Mouse (Mus musculus) hindbrain, embryonic 14.5 days (tissue): ENCODE results near the gene Mindy4. TPM values are rescaled to one million over a fixed set of nuclear protein-coding genes. Genes with fewer than 3 reads are reported as not detected.

Source experiments
- ATAC-seq: fragments of 200-750 bp; cut with Nextera tagmentation; 2 replicates; pipeline ENCODE4 v1.8.0; 2017; ENCODE audit warnings: moderate number of reproducible peaks, mild to moderate bottlenecking, moderate TSS enrichment, moderate library complexity; ENCODE audit not compliant: low FRiP score
- DNase-seq: peaks from one replicate; pipeline ENCODE4 v3.0.0-alpha.2; 2015; ENCODE audit warnings: low spot score
- H3K27ac ChIP-seq: fragments of 300-500 bp; sonication (generic); 2 replicates; pipeline ENCODE4 v1.5.1; 2014; ENCODE audit warnings: mild to moderate bottlenecking, moderate library complexity
- H3K27me3 ChIP-seq: fragments of 300-500 bp; sonication (generic); 2 replicates; pipeline ENCODE4 v1.6.1; 2014; ENCODE audit warnings: mild to moderate bottlenecking, low read length, mixed read lengths; ENCODE audit not compliant: control insufficient read depth, insufficient read depth
- H3K36me3 ChIP-seq: fragments of 300-500 bp; sonication (generic); replicated peaks from 2 replicates; pipeline ENCODE4 v1.6.1; 2014; ENCODE audit not compliant: control insufficient read depth, insufficient read depth
- H3K4me1 ChIP-seq: fragments of 300-500 bp; sonication (generic); replicated peaks from 2 replicates; pipeline ENCODE4 v1.6.1; 2014; ENCODE audit warnings: antibody characterized with exemption, low read length, mixed read lengths; ENCODE audit not compliant: control insufficient read depth, insufficient read depth
- H3K4me2 ChIP-seq: fragments of 300-500 bp; sonication (generic); replicated peaks from 2 replicates; pipeline ENCODE4 v1.6.1; 2014; ENCODE audit warnings: mild to moderate bottlenecking, moderate library complexity
- H3K4me3 ChIP-seq: fragments of 300-500 bp; sonication (generic); replicated peaks from 2 replicates; pipeline ENCODE4 v1.5.1; 2014; ENCODE audit warnings: mild to moderate bottlenecking, low read length
- H3K9ac ChIP-seq: fragments of 300-500 bp; sonication (generic); 2 replicates; pipeline ENCODE4 v1.6.1; 2014
- H3K9me3 ChIP-seq: fragments of 300-500 bp; sonication (generic); 2 replicates; pipeline ENCODE4 v1.6.1; 2016; ENCODE audit warnings: low read length; ENCODE audit not compliant: control insufficient read depth
- WGBS: fragments of 180-500 bp; shearing (Covaris S2); extraction: QIAGEN DNeasy Blood & Tissue Kit; methylation state at CpG from one replicate; pipeline ENCODE4 v1.1.7; 2014; 5-methylcytosine and 5-hydroxymethylcytosine counted together
- polyA plus RNA-seq: library from polyadenylated mRNA; unstranded; fragments of >200 nt; fragmentation: Nextera tagmentation; extraction: Ambion mirVana; gene quantifications from 2 replicates; pipeline ENCODE4 v1.2.1, GENCODE M21; 2014

Gene Mindy4
- polyA plus RNA-seq, 1 experiment from 2014 or later: 14.2 TPM

DNA sequence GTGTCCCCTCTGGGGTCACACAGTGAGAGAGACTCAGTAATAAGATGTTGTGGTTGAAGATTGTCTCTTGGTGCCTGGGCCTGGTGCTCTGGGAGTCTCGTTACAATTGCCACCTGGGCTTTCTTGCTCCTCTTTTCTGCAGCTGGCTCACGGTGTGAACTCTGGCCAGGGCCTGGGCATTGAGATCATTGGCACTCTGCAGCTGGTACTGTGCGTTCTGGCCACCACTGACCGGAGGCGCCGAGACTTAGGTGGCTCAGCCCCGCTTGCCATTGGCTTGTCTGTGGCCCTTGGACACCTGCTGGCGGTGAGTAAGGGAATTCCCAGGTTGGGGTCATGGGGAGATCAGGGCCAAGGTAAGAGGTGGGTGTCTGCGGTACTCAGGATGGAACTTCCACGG, 142.1 kb downstream of the Mindy4 start:
- no peak overlapping the region for H3K27ac ChIP-seq
- H3K9ac ChIP-seq: no peak overlapping the region
- no peak overlapping the region for H3K4me2 ChIP-seq
- 0 out of 2 replicates have a peak, but pooled peaks cover 3% of the 10 kb centered on the region for H3K4me1 ChIP-seq
- ATAC-seq (no peak), DNase-seq (no peak)
- no peak overlapping the region for H3K4me3 ChIP-seq
- no peaks in the 10 kb centered on the region for H3K36me3 ChIP-seq
- H3K27me3 ChIP-seq: no peaks in the 10 kb centered on the region
- H3K9me3 ChIP-seq: 0 out of 2 replicates have a peak, but pooled peaks cover 6% of the 10 kb centered on the region
- 90% methylated on average over 10 of the region's 10 CpGs for WGBS

GRCm38 (mm10) chr6:55346491-55346890, 143.3 kb downstream of the Mindy4 start:
- DNase-seq: no peak
- Histone ChIP-seq H3K27me3 (no peaks in the 10 kb centered on the region), H3K36me3 (no peaks in the 10 kb centered on the region), H3K9me3 (0 out of 2 replicates have a peak, but pooled peaks cover 6% of the 10 kb centered on the region), H3K4me2 (no peak overlapping the region), H3K4me1 (0 out of 2 replicates have a peak, but pooled peaks cover 3% of the 10 kb centered on the region), H3K9ac (no peak overlapping the region), H3K4me3 (no peak overlapping the region), H3K27ac (no peak overlapping the region)
- ATAC-seq: no peak
- WGBS: 78% methylated on average over 7 of the region's 7 CpGs

GRCm38 (mm10) chr6:55347711-55348571, 144.8 kb downstream of the Mindy4 start:
- Histone ChIP-seq H3K9me3 (0 out of 2 replicates have a peak, but pooled peaks cover 6% of the 10 kb centered on the region), H3K36me3 (no peaks in the 10 kb centered on the region), H3K4me2 (no peak overlapping the region), H3K4me3 (no peak overlapping the region), H3K27me3 (no peaks in the 10 kb centered on the region), H3K27ac (no peak overlapping the region), H3K9ac (no peak overlapping the region), H3K4me1 (no peaks in the 10 kb centered on the region)
- ATAC-seq: no peak
- DNase-seq: no peak
- 92% methylated on average over 5 of the region's 5 CpGs for WGBS

DNA sequence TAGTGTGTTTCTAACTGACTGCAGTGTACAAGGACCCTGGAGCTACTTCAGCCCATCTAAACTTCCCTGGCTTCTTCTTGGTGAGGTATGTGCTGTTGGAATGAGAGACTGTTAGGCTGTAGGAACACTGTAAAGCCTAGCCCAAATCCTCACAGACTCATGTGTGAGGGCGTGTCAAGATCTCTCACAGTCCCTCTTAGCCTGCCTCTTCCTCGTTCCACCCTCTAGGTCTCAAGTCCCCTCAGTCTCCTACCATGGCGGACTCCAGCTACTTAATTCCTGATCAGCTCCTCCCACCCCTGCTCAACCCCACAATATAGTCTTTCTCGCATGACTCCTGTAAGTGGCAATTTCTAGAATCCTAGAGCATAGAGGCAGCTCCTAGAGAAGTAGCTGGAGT, 146.0 kb downstream of the Mindy4 start:
- 0 out of 2 replicates have a peak, but pooled peaks cover 6% of the 10 kb centered on the region for H3K9me3 ChIP-seq
- no peaks in the 10 kb centered on the region for H3K27me3 ChIP-seq
- H3K4me3 ChIP-seq: no peak overlapping the region
- no peak overlapping the region for H3K27ac ChIP-seq
- no peak overlapping the region for H3K9ac ChIP-seq
- no peaks in the 10 kb centered on the region for H3K36me3 ChIP-seq
- no peak overlapping the region for H3K4me2 ChIP-seq
- no peaks in the 10 kb centered on the region for H3K4me1 ChIP-seq
- 90% methylated on average over 4 of the region's 4 CpGs for WGBS
- DNase-seq (no peak), ATAC-seq (no peak)

- H3K4me2 ChIP-seq: no peak overlapping the region
- DNase-seq: no peak
- WGBS: 95% methylated on average over 6 of the region's 6 CpGs
Measured at GRCm38 (mm10) chr6:55350383-55350952, 147.3 kb downstream of the Mindy4 start.

GRCm38 (mm10) chr6:55351712-55352111, 148.5 kb downstream of the Mindy4 start:
- no peak overlapping the region for H3K9ac ChIP-seq

More at GRCm38 (mm10) chr6:55350383-55350952, 147.3 kb downstream of the Mindy4 start:
- Histone ChIP-seq H3K27me3 (no peaks in the 10 kb centered on the region), H3K9me3 (0 out of 2 replicates have a peak, but pooled peaks cover 6% of the 10 kb centered on the region), H3K4me1 (no peaks in the 10 kb centered on the region), H3K9ac (no peak overlapping the region), H3K27ac (no peak overlapping the region), H3K4me3 (no peak overlapping the region), H3K36me3 (no peaks in the 10 kb centered on the region)
- ATAC-seq: no peak

GRCm38 (mm10) chr6:55353711-55354445, 150.7 kb downstream of the Mindy4 start:
- Histone ChIP-seq H3K9me3 (0 out of 2 replicates have a peak, but pooled peaks cover 6% of the 10 kb centered on the region), H3K36me3 (no peaks in the 10 kb centered on the region), H3K4me3 (no peak overlapping the region), H3K4me1 (no peaks in the 10 kb centered on the region), H3K9ac (no peak overlapping the region), H3K27ac (no peak overlapping the region), H3K27me3 (no peaks in the 10 kb centered on the region), H3K4me2 (no peak overlapping the region)
- DNase-seq (no peak), ATAC-seq (no peak)
- 90% methylated on average over 12 of the region's 12 CpGs for WGBS

More at GRCm38 (mm10) chr6:55351712-55352111, 148.5 kb downstream of the Mindy4 start:
- H3K36me3 ChIP-seq: no peaks in the 10 kb centered on the region
- no peaks in the 10 kb centered on the region for H3K27me3 ChIP-seq
- H3K9me3 ChIP-seq: 0 out of 2 replicates have a peak, but pooled peaks cover 6% of the 10 kb centered on the region
- no peak overlapping the region for H3K4me2 ChIP-seq
- ATAC-seq (no peak), DNase-seq (no peak)
- no peak overlapping the region for H3K4me3 ChIP-seq
- H3K4me1 ChIP-seq: no peaks in the 10 kb centered on the region
- no peak overlapping the region for H3K27ac ChIP-seq
- WGBS: 65% methylated on average over 7 of the region's 7 CpGs

GRCm38 (mm10) chr6:55354456-55355117, 151.4 kb downstream of the Mindy4 start:
- Histone ChIP-seq H3K27me3 (no peaks in the 10 kb centered on the region), H3K4me1 (no peaks in the 10 kb centered on the region), H3K9me3 (0 out of 2 replicates have a peak, but pooled peaks cover 5% of the 10 kb centered on the region), H3K4me3 (no peak overlapping the region), H3K36me3 (no peaks in the 10 kb centered on the region), H3K4me2 (no peak overlapping the region), H3K27ac (no peak overlapping the region), H3K9ac (no peak overlapping the region)
- DNase-seq (no peak), ATAC-seq (no peak)
- WGBS: 71% methylated on average over 4 of the region's 4 CpGs
